Mouse (Mus musculus) layer of hippocampus, postnatal 10 days (tissue): ENCODE data around the gene Atoh8. TPM values are rescaled to one million over a fixed set of nuclear protein-coding genes. Genes with fewer than 3 reads are reported as not detected.

ENCODE experiments used
- DNase-seq, 2 experiments: peaks; one replicate each; pipeline ENCODE4 v3.0.0; 2021; ENCODE audit warnings: low spot score in 2 of 2
- total RNA-seq, 2 experiments: library from RNA; stranded (reverse); gene quantifications; 2 replicates each; pipeline ENCODE4 v1.2.3; 2021

Gene Atoh8
- total RNA-seq, 2 experiments from 2014 or later = 2.6 to 3.0 TPM

GRCm38 (mm10) chr6:72254588-72255075, 19.3 kb upstream of the Atoh8 start:
- DNase-seq = peak in 1 of 2 experiments; percentile 59

- peak in 1 of 2 experiments; percentile 24 for DNase-seq
These were observed 18.7 kb upstream of the Atoh8 start for GRCm38 (mm10) chr6:72253911-72254587.

DNA sequence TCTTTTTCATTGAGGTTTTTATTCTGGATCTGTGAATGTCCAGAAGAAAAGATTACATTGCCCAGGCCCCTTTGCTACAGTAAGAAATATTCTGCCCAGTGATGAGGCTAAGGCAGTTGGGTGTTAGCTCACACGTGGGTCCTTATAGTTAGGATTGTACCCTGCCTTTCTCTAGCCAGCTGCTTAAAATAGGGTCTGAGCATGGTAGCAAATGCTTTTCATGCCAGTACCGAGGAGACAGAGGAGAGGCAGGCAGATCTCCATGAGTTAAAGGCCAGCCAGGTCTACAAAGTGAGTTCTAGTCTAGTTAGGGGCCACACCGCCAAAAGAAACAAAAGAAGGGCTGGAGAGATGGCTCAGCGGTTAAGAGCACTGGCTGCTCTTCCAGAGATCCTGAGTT, 17.8 kb upstream of the Atoh8 start:
- DNase-seq = no peak

- DNase-seq = no peak
These were observed 17.1 kb upstream of the Atoh8 start for GRCm38 (mm10) chr6:72252433-72252832.

DNA sequence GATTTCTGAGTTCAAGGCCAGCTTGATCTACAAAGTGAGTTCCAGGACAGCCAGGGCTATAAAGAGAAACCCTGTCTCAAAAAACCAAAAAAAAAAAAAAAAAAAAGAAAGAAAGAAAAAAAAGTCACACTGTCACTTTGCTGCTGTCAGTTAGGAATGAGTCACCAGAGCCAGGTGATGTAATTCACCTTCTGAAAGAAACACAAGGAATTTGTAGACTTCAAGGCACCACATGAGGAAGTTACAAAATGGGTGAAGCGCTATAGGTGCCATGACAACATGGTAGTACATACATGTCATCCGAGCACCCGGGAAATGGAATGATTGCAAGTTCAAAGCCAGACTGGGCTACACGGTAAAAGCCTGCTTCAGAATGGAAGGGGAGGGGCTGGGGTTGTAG, 14.6 kb upstream of the Atoh8 start:
- DNase-seq = no peak

DNA sequence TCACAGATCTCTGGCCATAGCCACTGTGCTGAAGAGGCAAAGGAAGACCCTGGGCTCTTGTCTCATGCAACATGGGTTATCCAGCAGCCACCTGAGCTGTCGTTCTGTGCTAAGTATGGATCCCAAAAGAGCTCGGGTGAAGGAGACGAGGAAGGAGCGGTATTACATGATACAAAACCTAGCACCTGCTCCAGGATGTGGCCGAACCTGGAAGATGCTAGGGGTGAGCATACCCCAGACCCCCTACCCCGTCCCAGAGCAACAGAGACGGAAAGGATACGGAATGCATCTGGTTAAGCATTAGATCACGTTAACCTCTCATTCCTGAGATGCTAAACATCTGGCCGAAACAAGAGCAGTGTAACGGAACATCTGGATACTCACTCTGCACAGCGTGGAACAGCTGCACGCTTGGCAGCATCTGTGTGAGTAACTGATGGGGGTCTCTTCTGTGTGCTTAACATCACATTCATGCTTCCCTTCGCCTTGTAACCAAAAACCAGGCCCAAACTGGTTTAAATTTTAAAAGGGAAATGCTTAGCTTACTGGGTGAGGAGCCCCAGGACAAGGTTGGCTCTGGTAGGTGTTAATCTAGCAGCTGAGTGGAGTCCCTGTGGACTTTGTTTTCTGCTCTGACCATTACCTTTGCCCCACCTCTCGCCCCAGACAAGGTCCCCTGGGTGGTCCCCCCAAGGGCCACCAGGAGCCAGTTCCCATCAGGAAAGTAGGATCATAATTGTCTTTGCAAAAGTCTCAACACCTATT, 13.0 kb upstream of the Atoh8 start:
- DNase-seq = no peak

DNA sequence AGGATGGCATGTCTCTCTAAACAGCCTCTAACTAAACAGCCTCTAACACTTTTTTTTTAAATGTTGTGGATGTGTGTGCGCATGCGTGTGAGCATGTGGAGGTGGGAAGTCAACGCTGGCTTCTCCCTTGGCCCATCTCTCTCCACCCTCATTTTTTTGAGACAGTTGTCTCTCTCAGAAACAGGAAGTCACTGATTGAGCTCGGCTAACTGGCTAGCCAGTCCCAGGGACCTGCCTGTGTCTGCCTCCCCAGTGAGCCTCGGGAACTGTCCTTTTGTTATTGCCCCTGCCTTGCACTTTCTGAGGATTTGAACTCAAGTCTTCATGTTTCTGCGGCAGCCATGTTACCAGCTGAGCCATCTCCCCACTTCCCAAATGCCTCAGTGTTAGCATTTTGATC, 10.9 kb upstream of the Atoh8 start:
- DNase-seq = no peak

DNA sequence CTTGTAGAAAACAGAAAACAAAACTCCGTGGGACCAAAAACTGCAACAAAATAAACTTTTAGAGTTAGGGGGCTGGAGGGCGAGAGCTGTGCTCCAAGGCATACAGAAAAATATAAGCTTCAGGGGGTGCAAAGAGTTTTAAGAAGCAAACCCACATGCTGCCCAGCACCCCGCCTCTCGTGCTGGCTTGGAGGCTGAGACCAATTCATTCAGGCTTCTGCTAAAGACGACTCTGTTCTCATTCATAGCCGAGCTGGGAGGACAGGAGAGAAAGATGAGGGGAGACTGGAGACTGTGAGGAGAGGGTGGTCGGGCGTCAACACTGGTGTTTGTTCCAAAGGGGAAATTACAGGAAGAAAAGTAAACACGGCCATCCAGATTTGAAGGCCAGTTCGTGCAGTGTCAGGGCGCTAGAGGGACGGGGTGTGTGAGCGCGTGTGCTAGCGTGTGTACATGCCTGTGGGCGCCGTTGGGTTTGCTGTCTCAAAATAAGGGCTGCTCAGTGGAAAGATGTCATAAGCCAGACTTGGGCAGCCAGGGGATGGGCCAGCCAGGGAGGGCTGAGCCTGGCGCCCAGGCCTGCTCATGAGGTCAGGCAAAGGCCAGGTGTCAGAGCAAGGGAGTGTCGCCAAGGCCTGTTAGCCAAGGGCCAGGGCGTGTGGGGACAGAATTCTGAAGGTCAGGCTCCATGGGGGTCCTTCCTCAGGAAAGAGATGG, 9.3 kb upstream of the Atoh8 start:
- DNase-seq = peak in 1 of 2 experiments; percentile 41

- peak; percentile 80 to 86 for DNase-seq
These were observed 8.8 kb upstream of the Atoh8 start for GRCm38 (mm10) chr6:72244144-72244549.

DNA sequence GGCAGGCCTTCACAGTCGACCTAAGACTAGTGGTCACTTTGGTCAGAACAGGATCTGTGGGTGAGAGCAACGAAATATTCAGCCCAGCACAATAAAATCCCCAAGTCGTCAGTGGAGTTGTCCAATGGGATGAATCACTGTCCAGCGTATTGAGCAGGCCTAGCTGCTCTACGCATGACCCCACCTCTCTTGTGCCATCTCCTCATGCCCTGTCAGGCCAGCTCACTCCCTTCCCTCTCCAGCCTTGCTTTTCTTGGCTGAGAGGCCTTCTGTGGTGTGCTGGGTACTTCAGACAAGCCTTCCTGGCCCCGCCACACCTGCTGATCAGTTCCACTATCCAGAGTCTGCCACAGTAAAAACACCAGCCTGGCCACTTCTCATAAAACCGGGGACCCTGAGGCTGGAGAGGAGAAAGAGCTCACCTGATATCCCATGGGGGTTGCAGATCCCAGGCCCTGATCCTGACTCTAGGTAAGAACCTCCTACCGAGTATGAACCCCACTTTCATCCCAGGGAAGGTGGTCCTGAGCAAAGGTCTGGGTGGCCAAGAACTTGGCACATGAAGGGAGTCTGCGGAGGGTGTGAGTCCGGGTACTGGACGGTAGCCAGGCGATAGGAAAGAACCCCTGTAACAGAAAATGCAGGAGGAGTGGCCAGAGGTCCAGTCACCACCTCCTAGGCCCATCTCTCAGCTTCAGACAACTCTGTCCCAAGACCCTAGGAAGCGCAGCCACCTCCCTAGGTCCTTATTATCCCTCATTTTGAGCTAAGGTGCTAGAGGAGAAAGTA, 7.3 kb upstream of the Atoh8 start:
- no peak for DNase-seq

- DNase-seq = no peak
These were observed 6.4 kb upstream of the Atoh8 start for GRCm38 (mm10) chr6:72241843-72242154.

DNA sequence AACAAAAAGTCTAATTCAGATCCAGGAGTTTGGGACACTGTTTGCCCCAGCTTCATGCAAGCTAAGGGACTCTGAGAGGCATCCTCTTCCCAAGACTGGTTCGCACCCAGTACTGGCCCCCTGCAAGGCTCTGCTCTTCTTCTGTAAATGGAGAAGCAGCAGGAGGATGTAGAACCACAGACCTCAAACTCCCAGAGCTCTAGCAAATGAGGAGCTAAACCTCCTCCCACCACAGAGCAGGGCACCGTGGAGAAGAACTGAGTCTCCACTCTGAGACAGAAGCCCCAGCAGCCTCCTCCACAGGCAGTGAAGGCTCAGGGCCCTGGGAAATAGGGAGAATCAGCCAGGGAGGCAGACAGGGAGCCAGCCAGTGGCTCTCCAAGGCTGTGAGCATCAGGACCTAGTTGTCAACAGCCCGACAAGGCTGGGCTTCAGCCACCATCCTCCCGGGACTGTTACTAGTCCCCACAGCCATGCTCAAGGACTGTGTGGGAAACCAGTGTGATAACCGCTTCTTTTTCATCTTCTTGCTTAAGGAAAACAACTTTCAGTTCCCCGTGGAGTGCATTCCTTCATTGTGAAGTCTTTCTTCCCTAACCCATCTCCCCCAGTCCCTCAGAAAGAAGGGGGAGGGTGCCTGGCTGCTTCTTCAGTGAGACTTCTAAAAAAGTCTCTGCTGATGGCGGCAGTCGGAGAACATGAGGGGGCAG, 5.9 kb upstream of the Atoh8 start:
- no peak for DNase-seq

GRCm38 (mm10) chr6:72240042-72240441, 4.7 kb upstream of the Atoh8 start:
- no peak for DNase-seq

GRCm38 (mm10) chr6:72237035-72237434, 1.7 kb upstream of the Atoh8 start:
- peak; percentile 87 for DNase-seq

DNA sequence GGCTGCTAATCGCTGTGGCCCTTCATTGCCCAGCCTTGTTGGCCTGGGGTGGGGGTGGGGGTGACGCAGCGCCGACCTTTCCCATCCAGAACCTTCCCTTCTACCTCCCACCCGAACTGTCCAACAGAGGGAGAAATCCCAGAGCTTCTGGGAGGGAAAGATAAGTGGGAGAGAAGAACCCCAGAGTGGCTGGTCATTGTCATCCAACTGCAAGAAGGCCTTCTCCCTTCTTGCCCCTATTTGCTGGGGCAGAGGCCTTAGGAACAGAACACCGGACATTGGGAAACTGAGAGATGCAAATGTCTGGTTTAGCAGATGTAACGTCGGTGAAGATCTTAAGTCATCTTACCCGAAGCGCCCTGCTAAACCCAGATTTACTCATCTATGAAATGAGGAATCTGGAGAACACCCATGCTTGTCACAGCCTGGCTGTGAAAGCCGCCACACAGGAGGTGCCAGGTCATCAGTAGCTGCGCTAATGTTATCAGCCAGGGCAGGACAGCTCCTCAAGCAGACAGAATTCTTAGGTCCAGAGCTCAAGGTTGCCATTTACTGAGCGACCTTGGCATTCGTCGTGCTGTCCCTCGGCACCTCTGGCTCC, 530 bp upstream of the Atoh8 start:
- no peak for DNase-seq

- DNase-seq = peak; percentile 46 to 49
These were observed 842 bp downstream of the Atoh8 start for GRCm38 (mm10) chr6:72234372-72235097.

DNA sequence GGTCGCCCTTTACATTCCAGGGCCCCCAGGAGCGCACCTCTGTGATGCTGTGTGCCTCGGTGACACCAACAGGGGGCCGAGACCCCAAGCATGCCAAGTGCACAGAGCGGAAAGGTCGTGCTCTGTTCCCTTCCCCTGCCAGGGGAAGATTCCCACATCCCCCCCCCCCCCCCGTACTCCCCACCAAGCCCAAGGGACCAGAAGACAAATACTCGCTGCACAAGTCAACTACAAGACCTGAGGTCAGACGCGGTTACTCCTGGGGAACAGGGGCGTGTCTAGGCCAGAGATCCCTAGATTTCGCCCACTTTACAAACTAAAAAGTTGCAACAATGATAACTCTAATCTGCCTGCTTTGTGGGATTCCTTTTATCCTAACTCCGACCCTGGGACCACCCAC, 1.4 kb downstream of the Atoh8 start:
- no peak for DNase-seq

GRCm38 (mm10) chr6:72232870-72233269, 2.5 kb downstream of the Atoh8 start:
- DNase-seq = no peak

- DNase-seq = no peak
These were observed 3.0 kb downstream of the Atoh8 start for GRCm38 (mm10) chr6:72232411-72232810.

DNA sequence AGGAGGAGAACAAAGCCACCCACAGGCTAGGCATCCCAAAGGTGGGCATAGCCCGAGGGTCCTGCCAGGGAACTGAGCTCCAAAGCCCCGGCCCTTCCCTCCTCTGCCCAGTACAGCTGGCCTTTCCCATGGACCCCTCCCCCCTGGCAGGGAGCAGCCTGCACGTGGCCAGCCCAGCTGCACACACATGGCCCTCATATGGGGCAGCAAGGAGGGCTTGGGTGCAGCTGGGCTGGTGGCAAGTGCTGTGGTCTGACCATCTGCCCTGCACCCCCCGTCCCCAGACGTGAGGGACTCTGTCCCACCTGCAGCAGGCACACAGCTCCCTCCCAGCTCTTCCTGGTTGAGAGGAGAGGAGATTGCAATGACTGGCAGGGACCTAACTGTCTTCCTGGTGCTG, 4.5 kb downstream of the Atoh8 start:
- no peak for DNase-seq
